Mouse (Mus musculus): ENCODE measurements around the gene Spag9.
A peak's percentile ranks its signal among the peaks of the same experiment; 100 is the strongest.

Spag9 gene

DNA sequence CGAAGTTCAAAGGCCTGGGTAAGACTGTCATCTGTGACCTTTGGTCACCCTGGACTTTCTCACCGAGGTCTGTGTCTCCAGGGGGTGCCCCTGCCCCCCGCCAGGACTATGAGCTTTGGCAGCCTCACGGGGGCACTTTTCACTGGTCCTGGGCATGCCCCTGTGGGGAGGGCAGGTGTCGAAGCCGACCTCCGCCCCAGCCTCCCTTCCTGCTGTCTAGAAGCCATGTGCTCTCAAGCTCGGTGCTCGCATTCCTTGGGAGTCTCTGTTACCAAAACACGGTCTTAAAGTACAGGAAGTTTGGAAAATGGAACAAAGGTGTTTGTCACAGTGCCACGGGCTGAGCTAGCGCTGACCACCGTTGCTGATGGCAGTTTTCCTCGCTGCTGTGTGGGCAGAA is 162.6 kb downstream of the Spag9 start:
- DNase-seq (ENCODE audit: low spot score): no peak

DNA sequence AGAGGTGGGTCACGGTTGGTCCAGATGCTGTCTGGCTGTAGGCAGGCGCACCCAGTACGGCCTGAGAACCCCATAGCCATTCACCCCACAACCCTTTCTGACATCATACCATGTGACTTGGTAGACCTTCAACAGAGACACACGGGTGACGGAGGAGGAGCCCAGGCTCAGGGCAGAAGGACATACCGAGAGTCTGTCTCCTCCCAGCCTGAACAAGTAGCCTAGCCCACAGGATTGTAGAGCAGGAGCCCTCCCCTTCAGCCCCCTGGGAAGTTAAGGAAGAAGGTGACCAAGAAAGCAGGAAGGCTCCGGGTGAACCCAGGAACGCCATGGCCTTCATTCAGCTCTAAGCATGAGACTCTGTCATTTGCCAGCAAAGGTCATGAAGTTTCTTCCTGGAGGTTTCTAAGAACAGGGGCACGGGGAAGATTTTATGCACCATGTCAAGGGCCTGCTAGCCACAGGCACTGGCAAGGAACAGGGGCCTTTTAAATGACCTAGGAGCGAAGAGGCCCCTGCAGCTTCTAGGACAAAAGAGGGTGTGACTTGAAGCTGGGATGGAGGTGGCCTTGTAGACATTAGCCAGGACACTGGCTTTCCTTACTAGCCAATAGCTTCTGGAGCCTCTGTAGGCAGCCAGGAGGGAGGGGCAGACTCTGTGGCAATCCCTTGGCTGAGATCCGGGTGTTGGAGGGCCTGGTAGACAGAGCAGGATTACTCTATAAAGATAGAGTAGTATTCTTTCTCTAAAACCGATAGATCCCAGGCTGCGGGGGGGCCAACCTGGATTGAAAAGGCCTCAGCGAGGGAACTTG is 163.4 kb downstream of the Spag9 start:
- DNase-seq (ENCODE audit: low spot score): peak; percentile 43

DNA sequence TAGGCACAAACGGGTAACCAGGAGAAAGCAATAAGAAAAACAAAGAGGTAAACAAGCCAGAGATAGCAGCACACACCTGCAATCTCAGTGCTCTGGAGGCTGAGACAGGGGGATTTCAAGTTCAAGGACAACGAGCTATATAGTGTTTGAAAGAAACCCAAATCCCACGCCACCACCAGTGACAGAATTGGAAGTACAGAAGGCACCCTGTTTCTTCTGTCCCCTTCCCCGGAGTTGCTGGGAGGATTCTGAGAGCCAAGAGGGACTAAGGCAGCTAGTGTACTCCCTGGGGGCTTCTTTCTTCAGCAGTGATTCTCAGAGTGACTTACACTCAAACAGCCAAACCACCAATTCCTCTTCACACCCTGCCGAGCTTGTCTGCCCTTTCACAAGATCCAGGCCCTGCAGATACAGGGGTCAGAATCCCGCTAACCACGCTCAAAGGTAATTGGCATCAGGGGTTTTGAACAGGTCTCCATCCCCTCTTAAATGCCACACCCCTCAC is 164.1 kb downstream of the Spag9 start:
- no peak for DNase-seq (ENCODE audit: low spot score)

DNA sequence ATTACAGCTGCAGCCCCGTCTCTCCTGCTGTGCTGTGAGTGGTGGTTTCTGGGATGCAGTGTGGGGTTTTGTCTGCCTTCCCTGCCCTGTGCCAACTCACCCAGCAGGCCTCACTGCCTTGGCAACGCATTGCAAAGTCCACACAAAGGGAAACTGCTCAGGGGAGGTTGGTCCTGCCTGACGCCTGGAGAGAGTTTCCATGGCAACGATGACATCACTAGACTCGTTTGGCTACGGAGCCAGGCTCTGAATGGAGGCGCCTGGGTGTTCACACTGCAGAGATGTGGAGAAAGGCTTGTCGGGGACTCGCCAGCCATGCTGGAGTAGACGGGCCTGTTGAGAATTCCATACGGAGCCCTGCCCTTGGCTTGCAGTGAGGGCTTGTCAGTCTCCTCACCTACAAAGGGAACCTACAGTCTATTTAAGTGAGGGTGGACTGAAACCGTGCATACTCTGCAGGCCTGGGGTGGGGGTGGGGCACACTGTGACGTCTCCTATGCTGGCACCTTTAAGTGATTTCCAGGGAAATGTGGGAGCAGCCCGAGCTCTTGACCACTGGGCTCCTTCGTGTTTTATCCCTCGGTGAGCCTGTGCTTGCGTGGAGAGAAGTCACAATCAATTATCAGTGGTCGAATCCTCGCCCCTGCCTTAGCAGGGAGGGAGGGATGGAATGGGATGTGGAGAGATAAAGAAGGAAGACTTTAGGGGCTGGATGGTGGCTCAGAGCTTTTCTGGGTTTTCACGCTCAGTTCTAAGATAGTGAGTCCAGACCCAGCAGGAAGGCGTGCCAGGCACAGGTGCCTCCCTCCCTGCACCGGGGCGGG is 164.8 kb downstream of the Spag9 start:
- DNase-seq (ENCODE audit: low spot score): peak; percentile 99

DNA sequence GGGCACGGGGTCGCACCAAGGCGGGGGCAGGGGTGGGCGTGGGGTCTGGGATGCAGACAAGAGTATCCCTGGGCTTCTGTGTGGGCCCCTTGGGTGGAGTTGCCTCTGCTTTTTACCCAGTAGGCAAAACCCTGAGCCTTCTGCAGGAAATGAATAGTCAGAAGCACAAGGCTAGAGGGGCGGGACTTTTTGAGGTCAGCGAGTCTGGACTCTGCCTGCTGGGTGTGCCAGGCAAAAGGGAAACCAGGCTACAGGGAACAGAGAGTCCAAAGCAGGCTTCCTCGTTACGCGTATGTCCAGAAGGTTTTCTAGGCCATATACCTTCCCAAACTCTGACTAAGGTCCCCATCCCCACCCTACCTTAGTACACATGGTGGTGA is 165.4 kb downstream of the Spag9 start:
- peak; percentile 66 for DNase-seq (ENCODE audit: low spot score)

DNA sequence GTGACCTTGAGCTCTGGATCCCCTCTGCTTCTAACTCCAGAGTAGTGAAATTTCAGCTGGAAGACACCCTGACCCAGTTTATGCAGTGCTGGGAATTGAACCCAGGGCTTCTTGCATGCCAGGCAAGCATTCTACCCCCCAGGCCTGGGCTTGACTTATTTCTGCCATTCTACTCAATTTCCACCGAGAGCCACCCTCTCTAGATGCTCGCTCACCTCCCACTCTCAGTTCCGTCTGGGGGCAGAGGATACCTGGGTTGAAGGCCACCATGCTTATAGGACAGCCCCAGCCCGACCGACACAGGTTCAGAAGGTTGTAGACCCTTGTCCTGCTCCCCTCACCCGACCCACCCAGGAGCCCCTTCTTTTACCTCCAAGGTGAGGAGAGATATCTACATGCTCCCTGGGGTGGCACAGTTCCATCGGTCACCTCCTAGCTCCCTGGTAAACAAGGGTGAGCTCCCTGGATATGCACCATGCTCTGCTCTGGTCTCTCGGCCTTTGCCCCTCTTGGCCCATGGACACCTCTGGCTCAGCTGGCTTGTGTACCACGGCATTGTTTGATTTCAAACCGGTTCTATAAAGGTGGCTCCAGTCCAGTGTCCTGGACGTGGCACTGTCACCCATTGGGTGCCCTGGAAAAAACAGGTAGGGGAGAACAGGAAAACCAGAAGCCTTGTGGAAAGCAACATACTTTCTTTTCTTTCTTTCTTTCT is 166.1 kb downstream of the Spag9 start:
- DNase-seq (ENCODE audit: low spot score): no peak

DNA sequence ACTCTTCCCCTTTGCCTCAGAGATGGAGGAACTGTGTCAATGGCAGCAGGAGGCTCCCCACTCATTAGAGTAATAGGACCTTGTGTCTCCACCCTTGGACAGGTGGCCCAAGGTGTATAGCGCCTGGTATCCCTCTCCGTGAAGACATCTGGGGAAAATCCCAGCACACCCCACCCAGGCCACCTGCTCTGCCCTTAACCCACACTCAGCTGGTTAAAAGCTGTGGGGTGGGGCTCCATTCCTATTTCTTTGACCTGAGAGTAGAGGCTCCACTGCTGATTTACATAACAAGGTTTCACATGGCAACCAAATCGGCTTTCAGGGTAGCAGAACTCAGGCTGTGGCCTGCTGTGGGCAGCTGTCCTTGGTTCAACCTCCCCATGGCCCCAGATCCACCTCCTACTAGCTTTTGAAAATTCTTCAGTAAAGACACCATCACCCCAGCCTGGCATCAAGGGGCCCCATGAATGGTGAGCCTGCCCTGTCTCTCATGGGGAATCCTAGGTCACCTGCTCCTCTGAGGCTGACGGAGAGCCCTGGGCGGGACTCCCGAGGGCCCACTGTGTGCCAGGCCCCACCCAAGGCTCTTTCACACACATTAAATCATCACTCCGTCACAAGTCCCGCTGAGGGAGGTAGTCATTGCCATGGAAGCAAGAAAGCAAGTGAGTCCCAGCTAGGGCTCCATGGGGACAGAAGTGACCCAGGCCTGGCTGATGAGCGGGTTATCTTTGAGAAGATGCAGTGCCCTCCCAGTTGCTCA is 167.3 kb downstream of the Spag9 start:
- no peak for DNase-seq (ENCODE audit: low spot score)

DNA sequence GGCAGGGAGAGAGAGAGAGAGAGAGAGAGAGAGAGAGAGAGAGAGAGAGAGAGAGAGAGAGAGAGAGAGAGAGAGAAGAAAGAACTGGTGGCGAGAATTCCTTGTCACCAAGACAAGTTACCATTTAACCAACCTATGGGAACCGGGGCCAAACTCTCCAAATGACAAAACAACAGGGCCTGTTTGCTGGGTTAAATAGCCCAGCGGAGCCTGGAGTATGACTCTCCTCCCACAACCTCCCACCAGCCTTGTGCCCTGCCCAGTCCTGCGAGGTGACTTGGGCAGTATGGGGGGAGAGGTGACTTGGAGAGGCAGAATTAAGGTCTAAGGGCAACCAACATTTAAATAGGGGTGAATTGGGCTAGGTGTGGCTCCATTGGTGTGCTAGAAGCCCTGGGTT is 169.9 kb downstream of the Spag9 start:
- no peak for DNase-seq (ENCODE audit: low spot score)

DNA sequence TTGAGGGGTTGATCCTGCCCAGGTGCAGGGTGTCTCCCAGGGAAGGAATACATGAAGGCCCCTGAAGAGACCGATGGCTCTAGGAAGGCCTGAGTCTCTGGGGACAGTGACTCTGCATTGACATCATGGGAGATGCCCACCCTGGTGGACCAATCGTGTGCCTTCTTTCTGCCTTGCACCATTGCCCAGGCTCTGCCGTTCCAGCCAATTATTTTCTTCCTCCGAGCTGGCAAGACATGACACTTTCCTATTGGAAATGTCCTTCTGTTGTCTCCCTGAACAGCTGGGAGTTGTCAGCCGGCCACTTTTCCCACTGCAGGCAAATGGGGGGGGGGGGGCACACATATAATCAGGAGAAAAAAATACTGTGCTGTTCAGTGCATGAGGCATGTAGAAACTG is 172.3 kb downstream of the Spag9 start:
- peak; percentile 40 for DNase-seq (ENCODE audit: low spot score)

DNA sequence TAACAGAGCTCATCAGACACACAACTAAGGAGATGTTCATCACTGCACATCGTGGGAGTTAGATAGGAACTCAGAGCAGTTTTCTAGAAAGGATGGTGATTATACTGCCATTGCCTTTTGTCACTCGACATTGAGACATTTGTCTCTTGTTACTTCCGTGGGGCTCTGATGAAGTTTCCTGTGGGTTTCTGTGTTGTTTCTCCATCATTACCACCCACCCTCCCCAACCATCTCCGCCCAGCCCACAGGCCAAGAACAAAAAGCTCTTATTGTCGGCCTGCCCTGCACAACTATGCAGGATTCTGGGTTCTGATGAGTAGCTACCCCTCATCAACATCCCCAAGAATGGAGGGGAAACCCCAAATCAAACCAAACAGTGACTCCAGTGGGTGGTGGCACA is 173.7 kb downstream of the Spag9 start:
- no peak for DNase-seq (ENCODE audit: low spot score)

DNA sequence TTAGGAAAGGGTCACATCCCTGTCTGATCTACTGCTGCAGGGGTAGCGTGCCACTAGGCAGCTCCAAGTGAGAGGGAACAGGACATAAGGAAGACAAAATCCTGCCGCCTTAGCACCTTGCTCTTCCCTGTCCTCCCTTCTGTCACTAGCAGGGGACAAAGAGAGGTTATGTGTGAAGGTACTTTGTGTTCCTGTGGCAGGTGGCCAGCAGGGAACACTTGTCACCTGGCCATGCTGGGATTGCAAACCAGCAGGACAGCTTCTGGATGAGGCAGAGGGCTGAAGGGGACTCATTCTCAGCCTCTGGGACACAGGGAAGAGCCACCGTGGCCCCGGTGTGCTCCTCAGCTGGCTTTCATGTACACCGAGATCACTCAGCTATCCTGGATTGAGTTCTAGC is 175.8 kb downstream of the Spag9 start:
- DNase-seq (ENCODE audit: low spot score): no peak

DNA sequence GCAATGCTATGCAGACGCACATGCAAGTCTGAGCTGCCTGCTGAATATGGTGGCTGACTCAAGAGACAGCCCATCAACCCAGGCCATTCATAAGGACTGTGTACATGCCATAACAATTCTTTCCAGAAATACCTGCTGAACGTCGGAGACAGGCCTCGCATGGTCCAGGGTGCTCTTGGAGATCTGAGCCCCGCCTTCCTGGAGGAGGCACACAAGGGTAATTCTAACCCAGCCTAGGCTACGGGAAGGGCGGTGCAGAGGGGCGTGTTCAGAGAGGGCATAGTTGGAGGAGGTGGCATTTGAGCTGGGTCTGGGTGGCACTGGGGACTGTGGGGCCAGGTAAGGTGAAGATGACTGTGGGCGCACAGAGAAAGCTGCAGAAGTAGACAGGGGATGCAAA is 176.3 kb downstream of the Spag9 start:
- DNase-seq (ENCODE audit: low spot score): no peak

DNA sequence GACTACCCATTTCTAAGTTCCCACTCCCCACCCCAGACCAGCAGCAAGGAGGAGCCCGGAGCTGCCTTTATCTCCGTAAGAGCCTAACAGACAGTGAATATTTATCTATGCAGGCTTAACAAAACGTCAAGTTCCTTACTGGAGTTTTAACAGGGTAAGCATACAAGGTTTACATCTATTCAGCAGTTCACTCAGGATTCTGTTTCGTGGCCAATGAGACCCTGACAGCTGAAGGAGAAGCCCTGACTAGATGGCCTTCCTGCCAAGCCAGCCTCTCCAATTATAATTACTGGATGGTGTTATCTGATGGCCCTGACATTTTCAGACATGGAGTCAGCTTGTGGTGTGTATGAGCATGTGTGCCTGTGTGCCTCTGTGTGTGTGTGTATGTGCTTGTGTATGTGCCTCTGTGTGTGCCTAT is 177.8 kb downstream of the Spag9 start:
- no peak for DNase-seq (ENCODE audit: low spot score)

DNA sequence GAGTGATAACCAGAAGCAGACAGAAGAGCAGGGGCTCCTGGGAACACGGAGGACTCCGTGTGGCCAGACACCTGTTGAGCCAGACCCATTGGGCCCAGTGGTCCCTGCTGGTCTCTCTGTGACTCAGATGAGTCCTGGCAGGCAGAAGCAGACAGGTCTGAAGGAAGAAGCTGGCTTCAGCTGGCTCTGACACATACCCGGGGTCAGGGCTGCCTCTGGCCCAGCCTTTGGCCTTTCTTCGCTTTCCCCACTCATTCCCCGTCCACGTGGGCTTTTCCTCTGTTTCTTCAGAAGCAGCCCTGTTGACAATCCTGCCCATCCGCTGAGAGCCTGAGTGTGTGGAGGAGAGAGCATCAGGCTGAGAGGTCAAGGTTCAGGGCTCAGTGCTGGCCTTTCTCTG is 179.4 kb downstream of the Spag9 start:
- DNase-seq (ENCODE audit: low spot score): no peak

Data from retina, embryonic 14.5 days (tissue).